Mouse (Mus musculus) thymus, postnatal 0 days (tissue): ENCODE data around the gene Nr5a1. TPM values are rescaled to one million over a fixed set of nuclear protein-coding genes. Genes with fewer than 3 reads are reported as not detected.
A peak's percentile ranks its signal among the peaks of the same experiment; 100 is the strongest.

Experiments
- DNase-seq: peaks from one replicate; pipeline ENCODE4 v3.0.0-alpha.2; 2015; ENCODE audit warnings: low spot score
- polyA plus RNA-seq: library from polyadenylated mRNA; unstranded; fragments of >200 nt; fragmentation: Nextera tagmentation; extraction: Ambion mirVana; gene quantifications from 2 replicates; pipeline ENCODE4 v1.2.1, GENCODE M21; 2015

Gene Nr5a1
- 0.04 TPM in 1 of 2 replicates, not detected in the other for polyA plus RNA-seq

DNA sequence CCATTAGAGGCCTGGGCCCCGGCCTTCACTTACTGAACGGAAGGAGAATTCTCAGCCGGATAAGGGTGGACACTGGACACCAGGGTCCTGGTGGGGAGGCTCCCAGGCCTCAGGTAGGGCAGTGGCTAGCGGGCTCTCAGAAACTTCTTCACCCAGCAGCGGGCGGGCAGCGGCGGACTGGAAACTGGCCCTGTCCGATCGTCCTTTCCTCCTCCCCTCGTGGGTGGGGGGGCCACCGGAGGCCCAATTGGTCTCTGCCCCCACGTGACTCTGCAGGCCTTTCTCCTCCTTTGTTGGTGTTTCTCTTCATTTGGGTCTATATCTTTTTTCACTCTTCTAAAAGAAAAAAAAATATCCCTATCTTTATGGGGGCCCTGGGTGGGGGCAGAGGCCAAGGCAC, at the start of gene Nr5a1:
TSS of gene Nr5a1 (minus strand) at position 219 of the 400 bp plus-strand sequence.
- DNase-seq: no peak

DNA sequence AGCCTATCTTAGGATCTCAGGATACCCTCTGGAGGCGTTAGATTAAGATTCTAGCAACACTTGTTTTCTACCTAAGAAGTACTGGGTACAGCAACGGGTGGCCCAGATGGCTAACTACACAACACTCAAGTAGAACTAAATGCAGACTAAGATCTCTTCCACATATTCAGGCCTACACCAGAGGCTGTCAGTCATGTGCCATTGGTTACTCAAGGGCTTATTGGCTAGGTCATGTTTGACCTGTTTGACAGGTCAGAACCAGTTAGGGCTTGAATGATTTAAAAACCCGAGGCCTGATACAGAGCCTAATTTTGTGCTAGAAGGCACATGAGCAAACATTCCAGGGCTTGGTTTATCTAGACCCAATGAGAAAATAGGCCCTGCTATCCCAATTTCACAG, 25.5 kb upstream of the Nr5a1 start:
- DNase-seq: no peak

DNA sequence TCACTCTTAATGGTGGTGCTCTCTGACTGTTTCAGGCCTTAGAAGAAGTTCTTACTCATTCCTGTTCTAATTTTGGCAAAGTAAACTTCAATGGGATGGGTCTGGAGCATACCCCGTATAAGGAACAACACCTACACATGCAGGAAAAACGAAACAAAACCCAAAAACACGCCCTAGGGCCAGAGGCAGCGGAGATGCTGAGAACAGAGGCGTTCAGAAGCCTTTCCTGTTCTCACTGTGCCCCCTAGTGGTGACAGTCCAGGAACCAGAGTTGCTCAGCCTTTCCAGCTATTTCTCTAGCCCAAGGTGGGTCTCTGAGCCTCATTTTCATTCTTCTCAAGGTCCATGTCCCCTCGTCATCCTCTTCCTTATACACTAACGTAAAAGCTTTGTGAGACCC, 25.1 kb upstream of the Nr5a1 start:
- peak; percentile 71 for DNase-seq

DNA sequence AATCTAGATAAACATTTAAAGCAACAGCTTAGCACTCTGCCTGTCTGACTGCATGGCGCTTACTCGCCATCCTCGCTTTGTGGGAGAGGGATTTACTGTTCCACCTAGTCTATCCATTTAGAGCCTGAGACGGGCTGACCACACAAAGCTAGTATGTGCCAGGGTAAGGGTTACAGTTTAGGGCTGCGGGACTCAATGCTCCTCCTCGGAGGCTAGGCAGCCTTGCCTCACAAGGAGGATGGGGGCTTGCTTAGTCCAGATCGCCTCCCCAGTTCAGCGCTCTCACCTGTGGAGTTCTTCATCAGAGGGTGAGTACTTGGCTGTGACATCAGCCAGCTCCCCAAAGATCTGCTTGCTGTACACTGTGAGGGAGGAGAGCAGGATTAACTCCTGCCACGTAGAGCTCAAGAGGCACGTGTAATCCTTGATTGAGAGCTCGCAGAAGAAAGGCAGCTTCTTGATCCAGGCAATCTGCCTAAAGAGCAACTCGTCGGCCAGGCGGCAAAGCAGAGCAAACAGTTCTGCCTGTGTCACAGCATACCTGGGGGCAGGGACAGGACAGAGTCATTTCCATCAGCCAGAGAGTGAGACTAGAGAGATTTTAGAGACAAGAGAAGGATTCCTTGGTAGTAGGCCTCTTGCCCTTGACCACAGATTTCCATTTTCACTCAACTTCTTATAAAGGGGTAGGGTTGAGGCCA, 24.4 kb upstream of the Nr5a1 start:
- no peak for DNase-seq

DNA sequence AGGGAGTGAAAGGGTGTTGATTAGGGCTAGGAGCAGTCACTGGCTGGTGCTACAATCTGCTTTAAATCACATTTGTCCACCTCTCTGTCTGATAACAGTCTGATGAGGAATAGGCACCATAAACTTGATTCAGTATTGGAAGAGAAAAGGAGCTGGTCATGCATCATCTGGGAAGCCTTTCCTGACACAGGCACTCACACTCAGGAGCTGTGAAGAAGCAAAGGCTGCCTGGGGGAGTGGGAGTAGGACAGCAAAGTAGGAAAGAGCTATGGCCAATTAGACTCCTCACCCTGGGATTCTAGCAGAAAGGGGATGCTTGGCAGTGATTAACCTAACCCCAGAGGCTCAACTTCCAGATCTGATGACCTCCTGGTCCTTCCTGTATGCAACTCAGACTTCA, 21.4 kb upstream of the Nr5a1 start:
- DNase-seq: no peak

DNA sequence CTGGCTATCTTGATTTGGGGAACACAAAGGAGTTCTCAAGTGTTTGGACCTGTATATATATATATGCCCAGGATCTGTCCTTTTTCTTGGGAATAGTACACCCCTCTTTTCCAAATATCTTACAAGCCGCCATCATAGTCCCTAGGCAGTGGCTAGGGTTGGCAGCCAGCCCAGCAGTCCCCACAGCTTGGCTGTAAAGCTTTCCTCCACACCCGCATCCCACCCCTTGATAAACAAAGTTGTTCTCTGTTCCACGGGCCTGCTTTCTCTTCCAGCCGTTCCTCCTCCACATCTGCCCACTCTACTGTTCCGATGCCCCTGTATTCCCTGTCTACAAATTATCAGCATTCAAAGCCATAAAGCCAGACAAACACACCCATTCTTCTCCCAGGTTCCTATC, 20.4 kb upstream of the Nr5a1 start:
- DNase-seq: no peak

DNA sequence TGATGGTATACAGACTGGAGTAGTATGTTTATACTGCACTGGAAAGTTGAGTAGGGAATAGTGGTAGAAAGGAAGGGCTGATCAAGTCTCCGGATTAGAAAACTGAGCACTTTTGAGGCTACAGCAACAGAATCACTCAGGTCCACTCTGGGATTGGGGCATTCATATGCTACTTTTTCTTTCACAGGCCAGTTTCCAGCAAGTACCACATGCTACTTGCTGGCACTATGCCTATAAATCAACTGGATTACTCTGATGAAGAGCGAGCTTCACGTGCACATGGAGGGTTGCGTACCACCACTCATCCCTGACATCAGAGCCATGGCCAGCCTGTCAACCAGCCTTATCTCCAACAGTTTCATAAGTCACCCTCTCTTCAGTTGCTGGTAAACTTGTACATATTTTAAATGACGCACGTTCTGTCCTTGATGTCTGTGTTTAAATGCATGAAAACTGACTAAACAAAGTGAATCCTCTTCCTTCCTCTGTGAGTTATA, 16.0 kb upstream of the Nr5a1 start:
- DNase-seq: no peak

DNA sequence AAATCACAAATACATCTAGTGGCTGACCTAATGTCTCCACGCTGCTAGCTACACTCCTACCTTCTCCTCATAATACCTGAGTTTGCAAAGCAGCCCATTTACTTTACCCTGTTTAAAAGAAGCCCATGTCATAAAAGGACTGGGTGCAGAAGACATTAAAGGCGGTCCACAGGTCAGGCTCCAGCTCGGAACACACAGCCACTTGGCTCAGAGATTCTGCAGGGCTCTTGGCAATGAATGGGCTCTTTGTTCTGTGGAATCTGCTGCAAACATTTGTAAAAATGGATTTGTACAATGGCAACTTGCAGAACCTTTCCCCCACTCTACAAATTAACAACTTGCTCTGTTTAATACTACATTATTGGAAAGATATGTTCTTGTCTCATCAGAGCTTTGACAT, 11.1 kb upstream of the Nr5a1 start:
- DNase-seq: no peak

DNA sequence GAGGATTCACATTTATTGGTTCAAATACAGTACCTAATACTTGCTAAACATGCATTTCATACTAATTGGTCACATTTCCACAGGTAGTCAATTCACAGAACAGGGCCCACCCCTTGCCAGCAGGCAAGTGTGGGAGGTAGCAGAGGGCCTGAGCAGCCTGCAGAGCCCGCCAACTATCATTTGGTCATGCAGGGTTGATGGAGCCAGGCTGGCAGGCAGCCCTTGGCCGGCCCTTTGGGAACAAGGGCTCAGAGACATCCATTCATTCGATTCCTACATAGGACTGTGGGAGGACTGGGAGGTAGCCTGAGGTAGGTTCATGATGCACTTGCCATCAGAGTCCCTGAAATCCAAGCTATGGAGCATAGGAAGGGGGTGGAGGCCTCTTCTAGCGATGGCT, 9.0 kb upstream of the Nr5a1 start:
- no peak for DNase-seq

DNA sequence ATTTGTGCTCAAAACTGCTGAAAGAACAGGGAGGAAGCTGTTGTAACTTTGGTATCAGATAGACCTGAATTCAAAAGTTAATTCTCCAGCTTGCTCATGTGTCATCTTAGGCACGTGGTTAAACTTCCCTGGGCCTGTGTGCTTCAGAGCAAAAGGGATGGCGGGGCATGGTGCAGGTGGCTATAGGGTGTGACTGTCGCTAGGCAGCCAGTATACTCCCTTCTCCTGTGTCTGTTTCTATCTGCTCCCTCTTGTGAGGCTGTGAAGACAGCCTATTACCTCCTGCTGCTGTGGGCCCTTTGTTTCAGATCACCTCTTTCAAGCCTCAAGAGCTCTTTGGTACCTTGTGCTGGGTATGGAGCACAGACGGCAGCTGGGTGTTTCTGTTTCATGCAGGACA, 7.7 kb upstream of the Nr5a1 start:
- DNase-seq: no peak

DNA sequence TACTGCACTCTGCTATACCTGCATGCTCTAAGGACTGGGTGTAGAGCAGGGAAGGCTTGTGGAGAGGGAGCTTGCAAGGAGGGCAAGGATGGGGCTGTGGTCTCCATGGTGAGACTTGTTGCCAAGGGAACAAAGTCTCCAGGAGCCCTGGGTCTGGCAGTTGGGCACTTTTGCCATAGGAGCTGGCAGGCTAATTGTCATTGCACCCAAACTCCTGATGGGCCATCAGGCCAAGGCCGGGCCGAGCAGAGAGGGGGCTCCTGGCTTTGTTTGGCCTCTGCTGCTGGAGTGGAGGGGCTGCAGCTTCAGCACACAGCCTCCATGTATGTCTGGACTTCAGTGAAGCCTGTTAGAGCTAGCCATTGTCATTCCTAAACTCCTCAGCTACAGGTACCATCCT, 6.3 kb upstream of the Nr5a1 start:
- no peak for DNase-seq

DNA sequence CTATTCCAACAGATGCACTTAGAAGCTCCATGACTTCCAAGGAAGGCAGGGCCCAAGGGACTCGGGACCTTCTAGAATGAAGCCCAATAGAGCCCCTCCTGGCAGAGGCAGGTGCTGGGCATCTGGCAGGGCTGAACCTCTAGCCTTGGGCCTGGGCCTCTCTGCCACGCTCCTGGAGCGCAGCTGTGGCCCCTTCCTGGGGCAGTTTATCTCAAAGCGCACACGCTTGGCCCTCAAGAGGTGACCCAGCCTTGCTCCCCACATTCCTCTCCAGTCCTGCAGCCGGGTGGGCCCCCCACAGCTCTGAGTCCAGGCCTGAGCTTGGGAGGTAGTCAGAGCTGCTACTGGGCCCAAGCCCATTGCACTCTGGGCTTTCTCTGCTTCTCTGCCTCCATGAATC, 5.0 kb upstream of the Nr5a1 start:
- DNase-seq: no peak

DNA sequence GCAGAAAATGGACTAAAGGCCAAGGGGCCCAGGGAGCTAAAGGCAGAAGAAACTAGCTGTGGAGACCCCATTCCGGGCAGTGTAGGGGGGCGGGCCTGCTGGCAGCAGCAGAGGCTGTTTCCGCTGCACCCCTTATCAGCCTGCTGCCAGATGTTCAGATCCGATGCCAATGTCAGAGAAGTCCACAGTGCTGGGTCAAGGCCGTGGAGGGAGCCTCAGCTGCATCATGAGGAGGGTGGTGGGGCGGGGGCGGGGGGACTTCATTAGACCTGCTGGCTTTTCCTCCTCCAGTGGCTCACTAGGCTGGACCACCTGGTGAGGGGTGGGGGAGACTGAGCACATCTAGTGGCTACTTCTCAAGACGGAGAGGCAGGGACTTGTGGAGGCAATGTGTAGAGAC, 4.3 kb upstream of the Nr5a1 start:
- DNase-seq: no peak

DNA sequence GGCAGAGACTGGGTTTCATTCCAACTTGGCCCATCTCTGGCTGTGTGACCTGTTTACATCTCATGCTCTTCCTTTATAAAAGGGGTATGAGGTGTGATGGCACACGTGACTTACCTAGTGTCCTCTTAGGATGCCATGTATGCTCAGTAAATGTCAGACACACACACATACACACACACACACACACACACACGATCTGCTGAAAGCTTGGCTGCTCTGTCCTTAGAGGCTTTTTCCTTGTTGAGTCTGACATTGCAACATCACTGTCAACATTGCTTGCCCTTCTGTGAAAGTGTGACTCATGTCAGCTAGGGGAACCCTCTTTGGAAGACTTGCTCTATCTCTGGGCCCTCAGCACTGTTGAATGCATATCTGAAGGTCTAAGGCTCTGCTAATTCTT, 3.1 kb upstream of the Nr5a1 start:
- DNase-seq: no peak

DNA sequence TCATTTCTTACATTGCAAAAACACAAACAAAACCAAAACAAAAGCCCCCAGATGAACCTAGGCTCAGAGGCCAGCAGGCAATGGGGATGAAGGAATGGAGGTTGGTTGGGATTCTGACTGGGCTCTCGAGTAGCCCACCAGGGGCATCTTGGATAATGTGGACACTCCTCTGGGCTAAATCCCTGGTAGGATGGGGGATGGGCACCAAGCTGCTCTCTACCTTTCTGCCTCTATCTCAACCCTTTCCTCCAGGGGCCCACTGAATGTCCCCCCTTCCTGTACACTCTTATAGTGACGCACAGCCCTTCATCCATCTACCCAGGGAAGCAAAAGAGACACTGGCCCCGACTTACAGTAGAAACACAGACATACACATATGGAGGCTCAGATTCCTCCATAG, 746 bp downstream of the Nr5a1 start:
- no peak for DNase-seq

DNA sequence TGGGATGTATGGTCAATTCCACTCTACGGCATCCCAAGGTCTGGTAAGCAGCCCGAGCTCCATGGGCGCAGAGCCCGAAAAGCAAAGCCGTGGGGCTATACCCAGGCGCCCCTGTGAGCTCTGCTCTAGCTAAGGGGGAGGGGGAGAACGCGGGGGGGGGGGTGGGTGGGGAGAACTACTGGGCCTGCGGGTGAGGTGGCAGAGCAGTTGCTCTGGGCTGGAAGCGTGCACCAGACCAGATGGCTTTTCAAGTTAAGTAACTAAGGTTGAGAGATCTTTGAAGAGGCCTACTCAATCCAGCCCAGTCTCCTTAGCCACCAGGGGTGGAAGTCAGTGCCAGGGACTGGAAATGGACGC, 1.6 kb downstream of the Nr5a1 start:
- DNase-seq: no peak

DNA sequence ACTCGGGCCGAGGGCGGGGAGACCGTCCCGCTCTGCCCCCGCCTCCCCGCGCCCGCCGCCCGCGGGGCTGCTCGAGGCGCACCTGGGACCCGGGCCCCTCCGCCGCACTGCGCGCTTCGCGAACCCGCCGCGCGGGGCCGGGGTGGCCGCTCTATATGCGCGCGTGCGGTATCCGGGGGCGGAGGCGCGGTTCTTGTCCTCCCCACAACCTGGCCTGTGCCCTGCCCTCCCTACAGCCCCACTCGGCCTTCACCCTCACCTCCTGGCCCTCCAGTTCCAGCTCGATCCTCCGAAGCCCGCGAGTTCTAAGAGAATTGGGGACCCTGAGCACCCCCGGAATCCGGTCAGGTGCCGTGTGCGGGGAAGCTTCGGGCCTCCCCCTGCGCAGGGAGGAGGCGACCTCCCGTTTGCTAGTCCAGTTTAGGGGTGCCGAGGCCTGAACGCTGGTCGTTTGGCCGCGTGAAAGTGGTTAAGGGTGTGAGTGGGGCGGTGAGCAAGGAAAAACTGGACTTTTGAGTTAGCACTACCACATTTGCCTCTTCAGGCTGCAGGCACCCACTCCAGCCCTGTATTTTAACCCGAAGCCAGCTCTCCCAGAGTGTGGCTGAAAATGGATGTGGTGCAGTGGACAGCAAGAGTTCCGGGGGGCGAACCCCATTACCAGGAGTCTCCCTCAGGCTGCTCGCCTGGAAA, 2.1 kb downstream of the Nr5a1 start:
- no peak for DNase-seq

DNA sequence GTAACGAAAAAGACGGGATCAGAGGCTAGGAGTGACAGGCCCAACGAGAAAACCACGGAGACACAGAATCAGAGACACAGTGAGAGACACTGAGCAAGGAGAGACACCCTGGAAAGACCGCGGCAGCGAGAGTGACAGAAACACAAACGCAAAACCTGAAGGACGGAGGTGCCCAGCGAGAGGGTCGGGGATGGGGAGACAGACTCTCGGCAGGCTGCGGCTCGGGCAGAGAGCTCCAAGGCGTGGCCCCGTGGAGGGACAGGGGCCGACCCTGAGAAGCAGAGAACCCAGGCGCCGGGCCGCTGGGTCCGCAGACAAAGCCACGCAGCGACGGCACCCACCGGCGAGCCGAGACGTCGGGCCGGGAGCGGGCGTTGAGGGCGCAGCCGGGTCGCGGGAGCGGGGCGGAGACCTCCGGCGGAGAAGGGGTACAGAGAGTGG, 2.9 kb downstream of the Nr5a1 start:
- no peak for DNase-seq

DNA sequence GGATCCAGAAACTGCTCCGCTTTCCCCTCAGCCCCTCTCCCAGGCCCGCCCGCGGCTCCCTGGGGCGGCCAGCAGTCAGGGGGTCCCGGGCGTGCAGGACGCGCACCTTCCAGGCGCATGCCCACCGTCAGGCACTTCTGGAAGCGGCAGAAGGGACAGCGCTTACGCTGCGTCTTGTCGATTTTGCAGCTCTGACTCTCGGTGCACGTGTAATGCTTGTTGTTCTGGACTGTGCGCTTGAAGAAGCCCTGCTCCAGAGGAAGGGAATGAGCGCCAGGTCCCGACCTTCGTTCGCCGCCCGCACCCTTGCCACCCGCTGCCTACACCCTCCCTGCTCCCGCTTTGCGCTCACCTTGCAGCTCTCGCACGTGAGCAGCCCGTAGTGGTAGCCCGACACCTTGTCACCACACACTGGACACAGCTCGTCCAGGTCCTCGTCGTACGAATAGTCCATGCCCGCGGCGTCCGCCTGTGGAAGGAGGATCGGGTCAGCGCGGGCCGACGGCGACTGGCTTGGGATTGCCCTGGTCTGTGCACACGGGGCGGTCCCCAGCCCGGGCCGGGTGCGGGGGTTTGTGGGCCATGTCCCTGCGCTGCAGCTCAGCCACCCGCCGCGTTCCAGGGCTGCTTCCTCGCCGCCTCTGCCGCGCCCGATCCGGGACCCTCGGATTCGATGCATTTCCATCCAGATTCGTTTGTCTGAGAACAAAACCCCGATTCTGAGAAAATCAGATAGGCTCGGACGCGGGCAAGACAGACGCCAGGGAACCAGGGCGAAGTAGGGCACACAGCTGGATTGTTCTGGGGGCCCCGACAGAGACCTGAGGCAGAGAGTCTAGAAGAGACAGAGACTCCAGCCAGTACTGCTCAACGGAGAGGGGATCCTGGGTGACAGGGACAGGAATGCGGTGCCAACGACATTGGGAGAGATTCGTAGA, 3.8 kb downstream of the Nr5a1 start:
- no peak for DNase-seq

DNA sequence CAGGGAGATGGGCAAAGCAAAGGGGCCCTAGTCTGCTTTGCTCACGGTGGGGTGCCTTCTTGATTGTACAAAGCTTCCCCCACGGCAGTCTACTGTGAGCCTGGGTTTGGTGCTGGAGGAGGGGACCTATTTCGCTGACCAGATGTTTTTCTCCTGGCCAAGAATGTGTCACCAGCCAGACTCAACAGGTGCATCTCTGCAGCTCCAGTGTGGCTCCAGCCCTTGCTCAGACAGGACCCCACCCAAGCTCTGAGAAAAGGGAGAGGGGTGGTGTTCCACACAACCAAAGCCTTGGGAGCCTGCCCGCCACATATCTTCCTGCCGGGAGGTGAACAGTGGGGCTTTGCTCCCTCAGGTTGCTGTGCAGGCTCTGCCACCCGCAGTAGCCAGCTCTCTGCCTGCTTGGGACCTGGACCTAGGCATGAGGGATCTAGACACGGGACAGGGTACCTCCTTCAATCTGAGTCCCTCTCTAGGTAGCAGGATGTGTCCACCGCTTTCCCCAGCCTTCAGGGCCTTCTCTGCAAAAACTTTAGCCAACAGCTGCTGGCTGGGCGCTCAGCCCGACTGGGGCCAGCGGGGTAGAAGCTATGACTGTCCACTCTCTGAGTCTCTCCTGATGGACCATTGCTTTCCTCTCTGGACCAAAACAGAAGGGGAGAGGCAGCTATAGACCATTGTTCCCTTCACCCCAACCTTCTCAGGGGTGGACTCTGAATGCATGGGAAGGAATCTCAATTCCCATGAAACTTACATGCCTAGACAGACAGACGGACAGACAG, 5.2 kb downstream of the Nr5a1 start:
- no peak for DNase-seq

DNA sequence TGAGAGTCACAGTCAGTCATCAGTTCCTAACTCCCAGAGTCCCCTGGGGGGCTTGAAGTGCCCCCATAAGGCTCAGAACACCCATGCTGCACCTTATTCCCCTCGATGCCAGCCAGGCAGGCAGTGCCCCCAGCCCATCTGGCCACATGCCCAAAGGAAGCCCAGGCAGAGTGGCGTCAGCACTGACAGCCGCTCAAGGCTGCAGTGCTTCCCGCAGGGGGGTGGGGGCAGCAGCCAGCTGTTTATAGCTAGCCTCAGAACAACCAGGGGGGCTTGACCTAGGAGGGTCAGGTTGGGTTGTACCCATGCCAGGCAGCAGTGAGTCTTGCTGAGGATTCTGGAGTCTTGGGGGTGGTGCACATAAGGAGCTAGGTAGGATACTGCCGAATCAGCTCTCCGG, 7.7 kb downstream of the Nr5a1 start:
- DNase-seq: no peak
